Mouse (Mus musculus) ES-Bruce4 (cell line): ENCODE results near the gene Astl. TPM values are rescaled to one million over a fixed set of nuclear protein-coding genes. Genes with fewer than 3 reads are reported as not detected.

Experiments used
- H3K27ac ChIP-seq: 2 replicates; pipeline ENCODE4 v1.5.1; 2012; ENCODE audit warnings: low read length, inconsistent platforms; ENCODE audit not compliant: insufficient read depth
- H3K27me3 ChIP-seq: 2 replicates; pipeline ENCODE4 v1.6.1; 2012; ENCODE audit warnings: mild to moderate bottlenecking, low read length, inconsistent platforms; ENCODE audit not compliant: control insufficient read depth, poor library complexity, insufficient read depth, severe bottlenecking
- H3K36me3 ChIP-seq: 2 replicates; pipeline ENCODE4 v1.6.1; 2012; ENCODE audit warnings: inconsistent platforms, mild to moderate bottlenecking, low read length, moderate library complexity; ENCODE audit not compliant: control insufficient read depth, poor library complexity, insufficient read depth, severe bottlenecking
- H3K4me1 ChIP-seq: one replicate; pipeline ENCODE4 v1.8.1; 2011; ENCODE audit warnings: low read length; ENCODE audit not compliant: control insufficient read depth, insufficient read depth
- H3K4me3 ChIP-seq: 2 replicates; pipeline ENCODE4 v1.5.1; 2011; ENCODE audit warnings: low read depth, mild to moderate bottlenecking, low read length
- H3K9ac ChIP-seq: 2 replicates; pipeline ENCODE4 v1.6.1; 2012; ENCODE audit warnings: low read depth, mild to moderate bottlenecking, inconsistent platforms; ENCODE audit not compliant: poor library complexity, severe bottlenecking
- H3K9me3 ChIP-seq: replicated peaks from 2 replicates; pipeline ENCODE4 v1.6.1; 2012; ENCODE audit warnings: mild to moderate bottlenecking, low read length, inconsistent platforms; ENCODE audit not compliant: control insufficient read depth, poor library complexity, insufficient read depth, severe bottlenecking
- CTCF ChIP-seq: IDR thresholded peaks from one replicate; pipeline ENCODE4 v1.8.1; 2011; ENCODE audit warnings: low read depth, low read length
- EP300 ChIP-seq: IDR thresholded peaks from 2 replicates; pipeline ENCODE4 v1.6.1; 2011; ENCODE audit warnings: low read depth, low read length; ENCODE audit not compliant: insufficient read depth
- POLR2A ChIP-seq: IDR thresholded peaks from one replicate; pipeline ENCODE4 v1.8.1; 2011; ENCODE audit warnings: low read length; ENCODE audit not compliant: insufficient read depth
- polyA plus RNA-seq: library from polyadenylated mRNA; stranded (reverse); fragments of >200 nt; gene quantifications from 2 replicates; pipeline ENCODE4 v1.2.4, GENCODE M21; 2011; ENCODE audit warnings: low read depth; ENCODE audit not compliant: missing spikeins, insufficient read depth, insufficient read length

Astl gene
- polyA plus RNA-seq, 1 experiment = not detected

- no peak overlapping the region for H3K9ac ChIP-seq
- H3K36me3 ChIP-seq = no peaks in the 10 kb centered on the region
- TF ChIP-seq EP300 (no peak), CTCF (no peak), POLR2A (no peak)
- H3K27ac ChIP-seq = no peak overlapping the region
- no peak overlapping the region for H3K4me3 ChIP-seq
- no peaks in the 10 kb centered on the region for H3K4me1 ChIP-seq
- no peaks in the 10 kb centered on the region for H3K9me3 ChIP-seq
- no peaks in the 10 kb centered on the region for H3K27me3 ChIP-seq
These were observed 7.9 kb downstream of the Astl start for GRCm38 (mm10) chr2:127346334-127346733.

- H3K36me3 ChIP-seq = no peaks in the 10 kb centered on the region
These were observed 8.9 kb downstream of the Astl start for GRCm38 (mm10) chr2:127347147-127347985.

GRCm38 (mm10) chr2:127353881-127354280 is 15.4 kb downstream of the Astl start:
- no peaks in the 10 kb centered on the region for H3K4me1 ChIP-seq
- no peak for TF ChIP-seq POLR2A
- TF ChIP-seq CTCF = no peak
- no peak for TF ChIP-seq EP300
- H3K9me3 ChIP-seq = no peaks in the 10 kb centered on the region
- no peak overlapping the region for H3K27ac ChIP-seq
- no peak overlapping the region for H3K9ac ChIP-seq
- H3K4me3 ChIP-seq = no peak overlapping the region
- no peaks in the 10 kb centered on the region for H3K36me3 ChIP-seq
- no peaks in the 10 kb centered on the region for H3K27me3 ChIP-seq

More at GRCm38 (mm10) chr2:127347147-127347985, 8.9 kb downstream of the Astl start:
- no peak overlapping the region for H3K9ac ChIP-seq
- H3K27me3 ChIP-seq = no peaks in the 10 kb centered on the region
- H3K27ac ChIP-seq = no peak overlapping the region
- no peaks in the 10 kb centered on the region for H3K9me3 ChIP-seq
- no peaks in the 10 kb centered on the region for H3K4me1 ChIP-seq
- no peak for TF ChIP-seq POLR2A
- TF ChIP-seq CTCF = no peak
- H3K4me3 ChIP-seq = no peak overlapping the region

DNA sequence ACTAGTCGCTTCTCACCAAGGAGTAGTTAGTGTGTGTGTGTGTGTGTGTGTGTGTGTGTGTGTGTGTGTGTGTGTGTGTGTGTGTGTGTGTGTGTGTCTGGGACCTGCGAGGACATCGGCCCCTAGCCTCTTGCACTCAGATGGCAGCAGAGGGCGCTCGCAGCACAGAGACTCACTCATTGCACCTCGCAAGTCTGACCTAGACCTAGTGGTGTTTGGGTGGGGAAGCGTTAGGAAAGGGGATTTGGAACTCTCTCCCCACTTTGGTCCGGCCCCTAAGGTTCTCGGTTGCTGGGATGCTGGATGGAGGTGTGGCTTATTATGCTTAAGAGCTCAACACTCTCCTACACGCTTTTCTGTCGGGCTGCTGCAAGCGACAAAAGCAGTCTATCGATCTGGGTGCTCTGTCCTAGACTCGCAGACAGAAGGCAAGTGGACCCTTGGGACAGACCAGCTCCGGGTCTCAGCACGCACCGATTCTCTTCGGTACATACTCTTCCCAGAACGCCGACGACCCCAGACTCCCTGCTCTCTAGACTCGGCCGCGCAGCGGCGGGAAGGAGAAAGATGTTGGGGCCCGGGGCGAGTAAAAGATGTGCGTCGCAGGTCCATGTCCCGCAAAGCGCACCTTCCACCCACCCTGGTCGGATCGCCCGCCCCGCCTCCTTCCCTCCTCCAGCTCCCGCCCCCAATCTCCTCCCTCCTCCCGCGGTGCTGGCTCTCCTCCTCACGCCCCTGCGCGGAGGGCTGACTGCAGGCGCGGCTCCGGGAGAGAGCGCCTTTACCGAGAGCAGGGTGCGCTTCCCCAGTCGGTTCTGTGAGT is 24.2 kb downstream of the Astl start, which contains the start of gene Adra2b:
Gene Adra2b (plus strand): TSS at position 750 of the 823 bp plus-strand sequence.
- Histone ChIP-seq H3K9ac (peak within 1 kb of the TSS; percentile 30), H3K27ac (no peak within 1 kb of the TSS), H3K27me3 (peaks cover 8% of the 10 kb centered on the region), H3K4me1 (no peaks in the 10 kb centered on the region), H3K9me3 (no peaks in the 10 kb centered on the region), H3K36me3 (no peaks in the 10 kb centered on the region), H3K4me3 (peak within 1 kb of the TSS; percentile 63)
- TF ChIP-seq POLR2A (no peak), CTCF (peak; percentile 89), EP300 (0 out of 2 replicates have a peak, but pooled peaks have one; percentile 29)

GRCm38 (mm10) chr2:127363282-127363652 is 24.8 kb downstream of the Astl start:
- peaks cover 8% of the 10 kb centered on the region for H3K27me3 ChIP-seq
- H3K27ac ChIP-seq = no peak overlapping the region

DNA sequence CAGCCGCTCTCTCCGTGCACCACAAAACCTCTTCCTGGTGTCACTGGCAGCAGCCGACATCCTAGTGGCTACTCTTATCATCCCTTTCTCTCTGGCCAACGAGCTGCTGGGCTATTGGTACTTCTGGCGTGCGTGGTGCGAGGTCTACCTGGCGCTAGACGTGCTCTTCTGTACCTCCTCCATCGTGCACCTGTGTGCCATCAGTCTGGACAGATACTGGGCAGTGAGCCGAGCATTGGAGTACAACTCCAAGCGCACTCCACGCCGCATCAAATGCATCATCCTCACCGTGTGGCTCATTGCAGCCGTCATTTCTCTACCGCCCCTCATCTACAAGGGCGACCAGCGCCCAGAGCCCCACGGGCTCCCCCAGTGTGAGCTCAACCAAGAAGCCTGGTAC is 25.3 kb downstream of the Astl start:
- no peaks in the 10 kb centered on the region for H3K36me3 ChIP-seq
- peaks cover 8% of the 10 kb centered on the region for H3K27me3 ChIP-seq
- no peaks in the 10 kb centered on the region for H3K9me3 ChIP-seq
- peak overlapping the region; percentile 30; the same call in 1 of the 2 replicates for H3K9ac ChIP-seq
- H3K4me1 ChIP-seq = no peaks in the 10 kb centered on the region
- H3K4me3 ChIP-seq = peak overlapping the region; percentile 63
- H3K27ac ChIP-seq = no peak overlapping the region
- TF ChIP-seq POLR2A (no peak), EP300 (no peak), CTCF (no peak)

More at GRCm38 (mm10) chr2:127363282-127363652, 24.8 kb downstream of the Astl start:
- H3K4me3 ChIP-seq = peak overlapping the region; percentile 63
- no peaks in the 10 kb centered on the region for H3K36me3 ChIP-seq
- TF ChIP-seq EP300 (no peak), POLR2A (no peak), CTCF (no peak)
- H3K4me1 ChIP-seq = no peaks in the 10 kb centered on the region
- peak overlapping the region; percentile 30 for H3K9ac ChIP-seq
- H3K9me3 ChIP-seq = no peaks in the 10 kb centered on the region
